Mouse (Mus musculus) testis, adult 2 months (tissue): ENCODE measurements around the gene Kcnj16. TPM values are rescaled to one million over a fixed set of nuclear protein-coding genes. Genes with fewer than 3 reads are reported as not detected.

Source experiments
- H3K27ac ChIP-seq: fragments of 200-500 bp; 2 replicates; pipeline ENCODE4 v1.5.1; 2012; ENCODE audit warnings: low read depth, low read length; ENCODE audit not compliant: control insufficient read depth, insufficient read depth
- H3K27me3 ChIP-seq: fragments of 200-500 bp; 2 replicates; pipeline ENCODE4 v1.6.1; 2012; ENCODE audit warnings: mild to moderate bottlenecking, low read length, moderate library complexity; ENCODE audit not compliant: control insufficient read depth, insufficient read depth
- H3K36me3 ChIP-seq: fragments of 200-500 bp; 2 replicates; pipeline ENCODE4 v1.6.1; 2012; ENCODE audit warnings: mild to moderate bottlenecking, low read length; ENCODE audit not compliant: control insufficient read depth, insufficient read depth
- H3K4me1 ChIP-seq: fragments of 200-500 bp; 2 replicates; pipeline ENCODE4 v1.6.1; 2012; ENCODE audit warnings: low read length; ENCODE audit not compliant: control insufficient read depth, insufficient read depth
- H3K4me3 ChIP-seq: fragments of 200-500 bp; 2 replicates; pipeline ENCODE4 v1.5.1; 2012; ENCODE audit warnings: low read depth, mild to moderate bottlenecking, low read length, moderate library complexity, mixed read lengths; ENCODE audit not compliant: control insufficient read depth
- CTCF ChIP-seq: fragments of 200-500 bp; IDR thresholded peaks from 2 replicates; pipeline ENCODE4 v1.5.1; 2012; ENCODE audit warnings: low read depth, mild to moderate bottlenecking, inconsistent platforms, low read length, moderate library complexity; ENCODE audit not compliant: control insufficient read depth, insufficient read depth, insufficient replicate concordance
- POLR2A ChIP-seq: fragments of 200-500 bp; IDR thresholded peaks from 2 replicates; pipeline ENCODE4 v1.6.1; 2012; ENCODE audit warnings: low read depth, mild to moderate bottlenecking, inconsistent platforms, low read length, moderate library complexity; ENCODE audit not compliant: control insufficient read depth
- polyA plus RNA-seq: library from polyadenylated mRNA; depleted of rRNA; stranded (reverse); fragments of >200 nt; gene quantifications from 2 replicates; pipeline ENCODE4 v1.2.3, GENCODE M21; 2012

The Kcnj16 gene
- polyA plus RNA-seq, 1 experiment: not detected

GRCm38 (mm10) chr11:111057435-111057834 is 89.6 kb downstream of the Kcnj16 start:
- TF ChIP-seq POLR2A (no peak), CTCF (no peak)
- Histone ChIP-seq H3K4me1 (no peaks in the 10 kb centered on the region), H3K4me3 (no peak overlapping the region), H3K27ac (no peak overlapping the region), H3K27me3 (no peaks in the 10 kb centered on the region), H3K36me3 (no peaks in the 10 kb centered on the region)

GRCm38 (mm10) chr11:111059440-111059839 is 91.6 kb downstream of the Kcnj16 start:
- H3K36me3 ChIP-seq: no peaks in the 10 kb centered on the region
- H3K27ac ChIP-seq: no peak overlapping the region
- H3K27me3 ChIP-seq: no peaks in the 10 kb centered on the region
- H3K4me1 ChIP-seq: no peaks in the 10 kb centered on the region
- no peak overlapping the region for H3K4me3 ChIP-seq
- TF ChIP-seq POLR2A: no peak
- TF ChIP-seq CTCF: no peak

GRCm38 (mm10) chr11:111060216-111060615 is 92.4 kb downstream of the Kcnj16 start:
- H3K27ac ChIP-seq: no peak overlapping the region

GRCm38 (mm10) chr11:111064751-111065527 is 97.1 kb downstream of the Kcnj16 start:
- H3K4me1 ChIP-seq: peaks cover 15% of the 10 kb centered on the region
- no peaks in the 10 kb centered on the region for H3K36me3 ChIP-seq
- no peaks in the 10 kb centered on the region for H3K27me3 ChIP-seq
- H3K27ac ChIP-seq: no peak overlapping the region; the same call in 1 of the 2 replicates
- TF ChIP-seq POLR2A (no peak), CTCF (peak; percentile 10; the same call in 1 of the 2 replicates)
- peak overlapping the region; percentile 97 for H3K4me3 ChIP-seq

More at GRCm38 (mm10) chr11:111060216-111060615, 92.4 kb downstream of the Kcnj16 start:
- Histone ChIP-seq H3K36me3 (no peaks in the 10 kb centered on the region), H3K4me1 (peaks cover 2% of the 10 kb centered on the region; the same call in 1 of the 2 replicates), H3K4me3 (no peak overlapping the region), H3K27me3 (no peaks in the 10 kb centered on the region)
- no peak for TF ChIP-seq POLR2A

GRCm38 (mm10) chr11:111065635-111066298 is 97.9 kb downstream of the Kcnj16 start, which contains the start of gene Kcnj2:
Gene Kcnj2 (plus strand): TSS chr11:111066164.
- peak within 1 kb of the TSS; percentile 91 for H3K27ac ChIP-seq
- no peaks in the 10 kb centered on the region for H3K36me3 ChIP-seq

GRCm38 (mm10) chr11:111066299-111066691 is 98.5 kb downstream of the Kcnj16 start:
- peak overlapping the region; percentile 97 for H3K4me3 ChIP-seq
- no peak for TF ChIP-seq CTCF
- H3K27me3 ChIP-seq: no peaks in the 10 kb centered on the region
- no peak overlapping the region for H3K27ac ChIP-seq
- no peaks in the 10 kb centered on the region for H3K36me3 ChIP-seq
- H3K4me1 ChIP-seq: peaks cover 15% of the 10 kb centered on the region

More at GRCm38 (mm10) chr11:111065635-111066298, 97.9 kb downstream of the Kcnj16 start, which contains the start of gene Kcnj2:
- peak; percentile 75 for TF ChIP-seq POLR2A
- no peak for TF ChIP-seq CTCF
- peaks cover 15% of the 10 kb centered on the region for H3K4me1 ChIP-seq
- H3K4me3 ChIP-seq: peak within 1 kb of the TSS; percentile 97
- H3K27me3 ChIP-seq: no peaks in the 10 kb centered on the region

- no peak overlapping the region for H3K4me3 ChIP-seq
- H3K27ac ChIP-seq: no peak overlapping the region
- no peaks in the 10 kb centered on the region for H3K27me3 ChIP-seq
- H3K4me1 ChIP-seq: peaks cover 15% of the 10 kb centered on the region
- no peaks in the 10 kb centered on the region for H3K36me3 ChIP-seq
- no peak for TF ChIP-seq POLR2A
These were observed 100.0 kb downstream of the Kcnj16 start for GRCm38 (mm10) chr11:111067787-111068186.
